11 mouse cellular contexts compared by ENCODE assay signal in the genomic region with DNA sequence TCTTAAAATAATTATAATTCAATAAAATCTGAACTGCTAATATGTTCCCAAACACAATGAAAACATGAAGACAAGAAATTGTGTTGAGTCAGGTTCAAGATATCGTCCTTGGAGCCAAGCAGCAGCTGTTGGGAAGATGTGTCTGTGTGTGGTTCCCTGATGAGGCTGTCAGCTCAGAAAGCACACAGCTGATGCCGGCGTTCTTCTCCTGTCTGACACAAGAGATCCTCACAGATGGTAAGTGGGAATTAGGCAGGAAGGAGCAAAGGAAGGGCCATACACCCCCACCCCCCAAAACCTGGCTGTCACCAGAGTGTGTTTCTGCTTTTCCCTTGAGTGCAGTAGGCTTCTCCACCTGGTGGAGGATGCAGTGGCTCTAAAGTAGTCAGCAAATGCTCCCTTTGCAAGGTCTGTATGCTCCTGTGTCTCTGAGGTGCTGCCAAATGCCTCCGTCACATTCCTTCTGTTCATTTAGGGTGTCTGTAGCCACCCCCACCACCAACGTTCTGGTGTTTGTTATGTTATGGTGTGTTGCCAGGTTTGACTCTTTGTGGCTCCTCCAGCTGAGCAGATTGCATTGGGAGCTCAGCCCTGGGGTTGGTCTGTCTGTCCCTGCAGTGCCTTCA.
DNase-seq lines count a peak whose midpoint lies in the region; ATAC-seq lines count a peak whose summit lies in the region.
"Had no signal": no experiment of that assay in that cellular context is flagged by ENCODE, and none has a peak within 500 bp of the region (broad histone marks: within the 10 kb centered on the region; RNA-seq: fewer than 3 reads in every experiment).

No protein-coding gene starts in this region.

- H3K4me1 ChIP-seq in kidney, embryonic 16.5 days (ENCODE audit: insufficient read depth, low read length) = peaks cover 13% of the 10 kb centered on the region

- H3K27ac ChIP-seq in kidney, embryonic 16.5 days (ENCODE audit: low read length) = no peak overlapping the region
- H3K27ac ChIP-seq: embryonic facial prominence, embryonic 13.5 days; heart, embryonic 13.5 days had no signal

- no peaks in the 10 kb centered on the region for H3K36me3 ChIP-seq in kidney, embryonic 16.5 days (ENCODE audit: insufficient read depth, low read length)
- H3K36me3 ChIP-seq: embryonic facial prominence, embryonic 13.5 days; heart, embryonic 13.5 days had no signal

- ATAC-seq in kidney, embryonic 16.5 days (ENCODE audit: low FRiP score, low TSS enrichment) = no peak

- no peaks in the 10 kb centered on the region for H3K27me3 ChIP-seq in kidney, embryonic 16.5 days (ENCODE audit: insufficient read depth, low read length)
- H3K27me3 ChIP-seq: embryonic facial prominence, embryonic 13.5 days; heart, embryonic 13.5 days had no signal

- H3K4me2 ChIP-seq in kidney, embryonic 16.5 days (replicated peaks; ENCODE audit: low read depth, low read length) = no peak overlapping the region
- H3K4me2 ChIP-seq: embryonic facial prominence, embryonic 13.5 days; heart, embryonic 13.5 days had no signal

- no peak overlapping the region for H3K9ac ChIP-seq in kidney, embryonic 16.5 days (replicated peaks; ENCODE audit: low read length)
- H3K9ac ChIP-seq: embryonic facial prominence, embryonic 13.5 days; heart, embryonic 13.5 days had no signal

- peak; percentile 6 for DNase-seq in retina, postnatal 1 day
- DNase-seq in retina, embryonic 14.5 days (ENCODE audit: low spot score) = no peak
- peak; percentile 35 to 44 for DNase-seq in frontal cortex, postnatal 36 days (ENCODE audit: low spot score in 2 of 2)
- DNase-seq in layer of hippocampus, postnatal 36 days = peak; percentile 53 to 55
- peak; percentile 65 for DNase-seq in telencephalon, adult 2 months (ENCODE audit: low read depth, low spot score)
- DNase-seq in testis, postnatal 10 days (ENCODE audit: low spot score) = no peak
- DNase-seq in thymus, adult 18-20 months = no peak
- DNase-seq: kidney, postnatal 14 days had no signal

- peaks cover 3% of the 10 kb centered on the region; the same call in 1 of the 2 replicates for H3K9me3 ChIP-seq in kidney, embryonic 16.5 days (ENCODE audit: low read length)
- H3K9me3 ChIP-seq: embryonic facial prominence, embryonic 13.5 days; heart, embryonic 13.5 days had no signal

- no peak overlapping the region for H3K4me3 ChIP-seq in kidney, embryonic 16.5 days (ENCODE audit: low read length)
- H3K4me3 ChIP-seq: embryonic facial prominence, embryonic 13.5 days; heart, embryonic 13.5 days had no signal

- whole genome bisulfite sequencing in kidney, embryonic 16.5 days = 37% methylated on average over 5 of the region's 5 CpGs

Comparison
In these comparisons a context has a peak if more than half of its experiments do, and no peak if none do; other contexts are left out.
1. DNase-seq: peak in retina, postnatal 1 day (single experiment), frontal cortex, postnatal 36 days (2 of 2), layer of hippocampus, postnatal 36 days (2 of 2) and telencephalon, adult 2 months (single experiment); none in retina, embryonic 14.5 days (single experiment), testis, postnatal 10 days (single experiment) and thymus, adult 18-20 months (0 of 2).